19 mouse cellular contexts compared by ENCODE assay signal in the genomic region with DNA sequence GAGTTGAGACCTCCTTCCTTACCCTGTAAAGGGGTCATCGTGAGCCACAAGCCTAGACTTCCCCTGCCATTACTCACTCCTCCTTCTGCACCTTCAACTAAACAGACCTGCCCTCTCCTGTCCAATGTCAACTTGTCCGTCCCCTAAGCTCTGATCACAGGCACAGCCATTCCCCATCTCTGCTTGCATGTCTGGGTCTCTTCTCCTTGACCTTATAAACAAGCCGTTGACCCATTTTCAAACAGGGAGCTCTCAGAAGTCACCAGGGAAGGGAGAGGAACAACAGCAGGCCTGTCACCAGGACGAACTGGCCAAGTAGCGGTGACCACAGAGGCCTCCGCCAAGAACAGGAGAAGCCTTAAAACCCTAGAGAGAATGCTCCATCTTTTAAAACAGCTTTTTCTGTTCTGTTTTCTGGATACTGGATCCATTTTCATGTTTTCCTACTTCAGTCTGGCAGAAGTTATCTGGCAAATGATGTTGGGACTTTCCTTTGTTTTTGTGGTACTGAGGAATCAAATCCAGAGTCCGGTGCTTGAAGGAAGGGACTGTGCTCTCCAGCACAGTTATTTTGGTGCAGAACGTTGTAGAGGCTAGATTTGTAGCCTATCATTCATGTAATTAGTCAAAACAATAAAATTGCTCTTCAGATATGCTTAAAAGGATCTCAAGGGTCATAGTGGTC.
DNase-seq lines count a peak whose midpoint lies in the region; ATAC-seq lines count a peak whose summit lies in the region.
"Had no signal": no experiment of that assay in that cellular context is flagged by ENCODE, and none has a peak within 500 bp of the region (broad histone marks: within the 10 kb centered on the region; RNA-seq: fewer than 3 reads in every experiment).

No protein-coding gene starts in this region.

- intact Hi-C loops in heart, postnatal 14 days (cut with DNase I), result no loop called here

- no peaks in the 10 kb centered on the region for H3K27me3 ChIP-seq in forebrain, embryonic 12.5 days
- H3K27me3 ChIP-seq: hindbrain, embryonic 13.5 days; liver, embryonic 12.5 days; lung, embryonic 15.5 days; neural tube, embryonic 12.5 days; Patski had no signal

- no peaks in the 10 kb centered on the region for H3K9me3 ChIP-seq in forebrain, embryonic 12.5 days
- H3K9me3 ChIP-seq: hindbrain, embryonic 13.5 days; liver, embryonic 12.5 days; lung, embryonic 15.5 days; neural tube, embryonic 12.5 days had no signal

- 84% methylated on average over 8 of the region's 8 CpGs for WGBS in forebrain, embryonic 12.5 days

- ATAC-seq in forebrain, embryonic 12.5 days (ENCODE audit: low FRiP score), result no peak
- ATAC-seq: forebrain, postnatal 0 days; intestine, postnatal 0 days; liver, embryonic 12.5 days; Patski had no signal

- H3K36me3 ChIP-seq in forebrain, embryonic 12.5 days (replicated peaks), result no peaks in the 10 kb centered on the region
- H3K36me3 ChIP-seq: hindbrain, embryonic 13.5 days; liver, embryonic 12.5 days; lung, embryonic 15.5 days; neural tube, embryonic 12.5 days had no signal

- peaks cover 13% of the 10 kb centered on the region for H3K4me1 ChIP-seq in forebrain, embryonic 12.5 days
- H3K4me1 ChIP-seq: liver, embryonic 12.5 days; lung, embryonic 15.5 days; neural tube, embryonic 12.5 days had no signal

- no peak overlapping the region for H3K9ac ChIP-seq in forebrain, embryonic 12.5 days
- H3K9ac ChIP-seq: forebrain, postnatal 0 days; hindbrain, embryonic 13.5 days; liver, embryonic 12.5 days; lung, embryonic 15.5 days; neural tube, embryonic 12.5 days had no signal

- H3K4me2 ChIP-seq in forebrain, embryonic 12.5 days, result no peak overlapping the region
- H3K4me2 ChIP-seq: hindbrain, embryonic 13.5 days; liver, embryonic 12.5 days; lung, embryonic 15.5 days; neural tube, embryonic 12.5 days had no signal

- H3K27ac ChIP-seq in forebrain, embryonic 12.5 days, result no peak overlapping the region
- H3K27ac ChIP-seq: hindbrain, embryonic 13.5 days; liver, embryonic 12.5 days; lung, embryonic 15.5 days; neural tube, embryonic 12.5 days had no signal

- H3K4me3 ChIP-seq in forebrain, embryonic 12.5 days (replicated peaks), result no peak overlapping the region
- H3K4me3 ChIP-seq: hindbrain, embryonic 13.5 days; liver, embryonic 12.5 days; lung, embryonic 15.5 days; neural tube, embryonic 12.5 days had no signal

- DNase-seq in embryo, embryonic 10 days (ENCODE audit: low spot score), result peak; percentile 18
- DNase-seq in embryo, embryonic 11 days, result no peak
- peak; percentile 23 to 49 for DNase-seq in kidney, postnatal 4 days
- no peak for DNase-seq in kidney, postnatal 10 days
- peak; percentile 31 for DNase-seq in adrenal gland, postnatal 14 days
- DNase-seq in heart, postnatal 14 days, result peak; percentile 43 to 50
- no peak for DNase-seq in right cerebral cortex, postnatal 14 days
- DNase-seq: cerebellum, adult 8-10 months; forebrain, postnatal 0 days; layer of hippocampus, postnatal 36 days; left cerebral cortex, postnatal 4 days; right cerebral cortex, adult 18-20 months had no signal

Comparison
In these comparisons a context has a peak if more than half of its experiments do, and no peak if none do; other contexts are left out.
1. DNase-seq: peak in embryo, embryonic 10 days (single experiment), kidney, postnatal 4 days (2 of 2), adrenal gland, postnatal 14 days (single experiment) and heart, postnatal 14 days (2 of 2); none in embryo, embryonic 11 days (single experiment), kidney, postnatal 10 days (single experiment) and right cerebral cortex, postnatal 14 days (single experiment).